Comparison of ENCODE assay signal across 9 mouse cellular contexts in the genomic region with DNA sequence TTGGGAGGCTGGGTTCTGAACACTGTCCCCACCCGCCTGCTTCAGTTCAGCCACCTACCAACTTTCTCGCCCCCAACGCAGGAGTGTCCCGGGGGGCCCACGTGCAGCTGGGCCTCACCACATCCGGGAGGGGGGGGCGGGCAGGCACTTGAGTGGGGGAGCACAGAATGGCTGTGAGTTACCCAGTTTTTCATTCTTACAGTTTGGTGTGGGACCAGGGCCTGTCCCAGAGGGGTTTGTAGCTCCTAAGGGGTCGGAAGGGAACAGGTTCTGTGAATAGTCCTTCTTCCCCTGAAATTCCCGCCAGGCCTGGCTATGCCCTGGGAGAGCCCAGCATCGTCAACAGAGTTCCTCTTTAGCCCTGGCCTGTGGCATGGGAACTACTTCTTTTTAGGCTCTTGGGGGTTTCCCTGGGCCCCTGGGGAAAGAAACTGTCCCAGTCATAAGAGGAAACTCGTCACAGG. TPM values are rescaled to one million over a fixed set of nuclear protein-coding genes. Genes with fewer than 3 reads are reported as not detected.
A peak's percentile ranks its signal among the peaks of the same experiment; 100 is the strongest.
DNase-seq lines count a peak whose midpoint lies in the region; ATAC-seq and TF ChIP-seq lines count a peak whose summit lies in the region.
"Had no signal": no experiment of that assay in that cellular context is flagged by ENCODE, and none has a peak within 500 bp of the region (broad histone marks: within the 10 kb centered on the region; RNA-seq: fewer than 3 reads in every experiment).

No protein-coding gene starts in this region.

- H3K9me3 ChIP-seq in limb, embryonic 10.5 days (replicated peaks) = no peaks in the 10 kb centered on the region
- H3K9me3 ChIP-seq in neural tube, embryonic 15.5 days (replicated peaks) = no peaks in the 10 kb centered on the region
- H3K9me3 ChIP-seq: neural tube, embryonic 13.5 days had no signal

- H3K27ac ChIP-seq in limb, embryonic 10.5 days = 0 out of 2 replicates have a peak overlapping the region, but pooled peaks have one; percentile 3
- no peak overlapping the region for H3K27ac ChIP-seq in neural tube, embryonic 15.5 days (replicated peaks)
- no peak overlapping the region for H3K27ac ChIP-seq in layer of hippocampus, adult 2 months
- H3K27ac ChIP-seq: neural tube, embryonic 13.5 days had no signal

- WGBS in limb, embryonic 10.5 days = 55% methylated on average over 11 of the region's 11 CpGs
- 45% methylated on average over 11 of the region's 11 CpGs for WGBS in neural tube, embryonic 15.5 days

- peaks cover 39% of the 10 kb centered on the region for H3K4me1 ChIP-seq in limb, embryonic 10.5 days
- peaks cover 16% of the 10 kb centered on the region for H3K4me1 ChIP-seq in neural tube, embryonic 15.5 days

- intact Hi-C loops in heart, postnatal 25 days (cut with DNase I) = no loop called here

- peak overlapping the region; percentile 94; the same call in 1 of the 2 replicates for H3K4me2 ChIP-seq in neural tube, embryonic 15.5 days

- H3K4me3 ChIP-seq in limb, embryonic 10.5 days = peak overlapping the region; percentile 66
- no peak overlapping the region for H3K4me3 ChIP-seq in neural tube, embryonic 15.5 days (replicated peaks)
- no peak overlapping the region for H3K4me3 ChIP-seq in layer of hippocampus, adult 2 months

- peak; percentile 94 for DNase-seq in heart, adult 11 months
- DNase-seq in heart, postnatal 25 days (ENCODE audit: low spot score) = no peak
- DNase-seq in CD4-positive helper T cell, adult 2 months (ENCODE audit: low read depth, low spot score) = peak; percentile 87
- DNase-seq in limb, embryonic 10.5 days (ENCODE audit: low spot score) = no peak
- no peak for DNase-seq in cerebellum, postnatal 25 days
- no peak for DNase-seq in layer of hippocampus, adult 2 months (ENCODE audit: low spot score in 2 of 2)
- DNase-seq in cerebellum, adult 8-10 months = no peak

- H3K9ac ChIP-seq in neural tube, embryonic 15.5 days (replicated peaks) = no peak overlapping the region

- no peak for TF ChIP-seq CTCF in layer of hippocampus, adult 2 months (conservative IDR thresholded peaks at IDR 0.05)

- H3K36me3 ChIP-seq in limb, embryonic 10.5 days = no peaks in the 10 kb centered on the region
- H3K36me3 ChIP-seq in neural tube, embryonic 15.5 days = no peaks in the 10 kb centered on the region
- H3K36me3 ChIP-seq: neural tube, embryonic 13.5 days had no signal

- no peak for ATAC-seq in neural tube, embryonic 15.5 days (ENCODE audit: low FRiP score)

- peaks cover 55% of the 10 kb centered on the region for H3K27me3 ChIP-seq in limb, embryonic 10.5 days (ENCODE audit: low read depth, poor library complexity, severe bottlenecking)
- peaks cover 36% of the 10 kb centered on the region for H3K27me3 ChIP-seq in neural tube, embryonic 15.5 days (replicated peaks)

RNA-seq across cellular contexts. Expression of a gene that starts 0.8 kb away (rescaled TPM):
- total RNA-seq in heart, postnatal 25 days (2021) = under 1 TPM; 0.31 to 0.49 TPM
- polyA plus RNA-seq in limb, embryonic 10.5 days (2016; fragmentation: Nextera tagmentation; extraction: Ambion mirVana) = 6.4 and 7.6 TPM in 2 replicates
- polyA plus RNA-seq in neural tube, embryonic 15.5 days (2015; fragmentation: Nextera tagmentation; extraction: Ambion mirVana) = 18.2 and 23.1 TPM in 2 replicates
- total RNA-seq in layer of hippocampus, adult 2 months (2021) = 1 to 10 TPM; 1.6 to 2.0 TPM

RNA-seq across cellular contexts. Expression of a gene that starts 3.3 kb away (rescaled TPM):
- total RNA-seq in heart, postnatal 25 days (2021) = not detected
- 0.08 and 0.09 TPM in 2 replicates for polyA plus RNA-seq in limb, embryonic 10.5 days (2016; fragmentation: Nextera tagmentation; extraction: Ambion mirVana)
- polyA plus RNA-seq in neural tube, embryonic 15.5 days (2015; fragmentation: Nextera tagmentation; extraction: Ambion mirVana) = not detected in 2 replicates
- not detected for total RNA-seq in layer of hippocampus, adult 2 months (2021)
- polyA plus RNA-seq: neural tube, embryonic 13.5 days had no signal

RNA-seq across cellular contexts. Expression of a gene that starts 27.9 kb away (rescaled TPM):
- under 1 TPM; 0.61 to 0.88 TPM for total RNA-seq in heart, postnatal 25 days (2021)
- polyA plus RNA-seq in limb, embryonic 10.5 days (2016; fragmentation: Nextera tagmentation; extraction: Ambion mirVana) = 1.7 and 1.9 TPM in 2 replicates
- polyA plus RNA-seq in neural tube, embryonic 15.5 days (2015; fragmentation: Nextera tagmentation; extraction: Ambion mirVana) = 0.60 and 0.72 TPM in 2 replicates
- under 1 TPM in 1 of 2 experiments, not detected in 1; 0.26 TPM for total RNA-seq in layer of hippocampus, adult 2 months (2021)

Comparison
In these comparisons a context has a peak if more than half of its experiments do, and no peak if none do; other contexts are left out.
1. DNase-seq: peak in heart, adult 11 months (single experiment) and CD4-positive helper T cell, adult 2 months (single experiment); none in heart, postnatal 25 days (single experiment), limb, embryonic 10.5 days (single experiment), cerebellum, postnatal 25 days (0 of 2), layer of hippocampus, adult 2 months (0 of 2) and cerebellum, adult 8-10 months (single experiment).